Mouse (Mus musculus): ENCODE measurements around the gene Olfr980.

- no peak for TF ChIP-seq GATA1 (IDR thresholded peaks at IDR 0.05; ENCODE audit: low read length)
- TF ChIP-seq TAL1 (IDR thresholded peaks at IDR 0.05; ENCODE audit: low read length), result no peak
Measured at GRCm38 (mm10) chr9:40050138-40050537, 40.8 kb upstream of the Olfr980 start.

Measured in erythroblast, embryonic 14.5 days (primary cell).